Mouse (Mus musculus): ENCODE data around the gene Rack1.

DNA sequence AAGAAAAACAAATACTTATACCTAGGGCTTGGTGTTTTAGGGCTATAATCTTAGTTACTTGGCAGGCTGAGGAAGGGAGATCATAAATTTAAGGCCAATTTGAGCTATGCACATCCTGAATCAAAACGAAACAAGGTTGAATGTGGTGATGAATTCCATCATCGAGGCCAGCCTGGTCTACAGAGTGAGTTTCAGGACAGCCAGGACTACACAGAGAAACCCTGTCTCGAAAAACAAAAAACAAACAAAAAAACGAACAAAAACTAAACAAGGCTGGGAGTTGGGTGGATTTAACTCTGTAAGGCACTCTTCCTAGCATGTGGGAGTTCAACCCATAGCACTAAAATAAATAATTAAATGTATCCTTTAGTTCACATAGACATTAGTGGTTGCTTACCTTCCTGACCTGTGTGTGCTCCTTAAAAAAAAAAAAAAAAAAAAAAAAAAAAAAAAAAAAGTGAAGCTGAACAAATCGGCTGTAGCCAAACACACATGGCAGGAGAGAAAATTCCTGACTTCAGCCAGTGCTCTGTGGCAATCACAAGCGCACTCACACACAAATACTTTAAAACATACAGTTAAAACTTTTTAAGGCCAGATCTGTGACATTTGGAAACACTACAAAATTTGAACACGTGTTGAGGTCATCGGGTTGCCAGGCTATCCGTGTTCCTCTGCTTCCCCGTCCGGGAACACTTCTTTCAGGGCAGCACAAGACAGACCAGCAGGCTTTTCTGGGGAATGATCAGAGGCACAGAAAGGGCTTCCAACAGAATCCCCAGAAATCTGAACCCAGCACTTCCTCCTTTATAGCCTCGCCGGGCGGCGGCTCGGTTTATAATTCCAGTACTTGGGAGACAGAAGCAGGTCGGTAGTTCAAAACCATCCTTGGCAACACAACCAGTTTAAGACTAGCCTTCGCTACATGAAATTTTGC lies 880 bp upstream of the Rack1 start:
- TF ChIP-seq POLR2AphosphoS2 (IDR thresholded peaks at IDR 0.05; ENCODE audit: insufficient read length, low read depth) (no peak), USF1 (IDR thresholded peaks at IDR 0.05; ENCODE audit: low read depth) (no peak), E2F4 (IDR thresholded peaks at IDR 0.05; ENCODE audit: insufficient read depth) (no peak)

Data from myocyte (in vitro differentiated cells).